Mouse (Mus musculus) stomach, embryonic 15.5 days (tissue): ENCODE measurements around the gene Nepro. TPM values are rescaled to one million over a fixed set of nuclear protein-coding genes. Genes with fewer than 3 reads are reported as not detected.
A peak's percentile ranks its signal among the peaks of the same experiment; 100 is the strongest.

Source experiments
- ATAC-seq: fragments of 200-750 bp; cut with Nextera tagmentation; 2 replicates; pipeline ENCODE4 v1.8.0; 2017; ENCODE audit warnings: low read depth, moderate number of reproducible peaks, moderate TSS enrichment; ENCODE audit not compliant: insufficient read depth, low FRiP score
- H3K27ac ChIP-seq: fragments of 300-500 bp; sonication (generic); 2 replicates; pipeline ENCODE4 v1.5.1; 2015; ENCODE audit warnings: mild to moderate bottlenecking, inconsistent platforms
- H3K27me3 ChIP-seq: fragments of 300-500 bp; sonication (generic); replicated peaks from 2 replicates; pipeline ENCODE4 v1.6.1; 2015; ENCODE audit warnings: inconsistent platforms
- H3K36me3 ChIP-seq: fragments of 300-500 bp; sonication (generic); 2 replicates; pipeline ENCODE4 v1.6.1; 2015; ENCODE audit warnings: inconsistent platforms
- H3K4me1 ChIP-seq: fragments of 300-500 bp; sonication (generic); 2 replicates; pipeline ENCODE4 v1.6.1; 2015; ENCODE audit warnings: inconsistent platforms
- H3K4me2 ChIP-seq: fragments of 300-500 bp; sonication (generic); 2 replicates; pipeline ENCODE4 v1.6.1; 2015; ENCODE audit warnings: mild to moderate bottlenecking, inconsistent platforms
- H3K4me3 ChIP-seq: fragments of 300-500 bp; sonication (generic); replicated peaks from 2 replicates; pipeline ENCODE4 v1.5.1; 2015; ENCODE audit warnings: inconsistent platforms
- H3K9ac ChIP-seq: fragments of 300-500 bp; sonication (generic); 2 replicates; pipeline ENCODE4 v1.6.1; 2015; ENCODE audit warnings: inconsistent platforms
- H3K9me3 ChIP-seq: fragments of 300-500 bp; sonication (generic); 2 replicates; pipeline ENCODE4 v1.6.1; 2016; ENCODE audit warnings: inconsistent platforms
- WGBS: fragments of 180-500 bp; shearing (Covaris S2); methylation state at CpG from one replicate; pipeline ENCODE4 v1.1.7; 2015; 5-methylcytosine and 5-hydroxymethylcytosine counted together
- polyA plus RNA-seq: library from polyadenylated mRNA; unstranded; fragments of >200 nt; fragmentation: Nextera tagmentation; extraction: Ambion mirVana; gene quantifications from 2 replicates; pipeline ENCODE4 v1.2.1, GENCODE M21; 2015

The Nepro gene
- polyA plus RNA-seq, 1 experiment from 2014 or later = 7.7 TPM

- Histone ChIP-seq H3K9me3 (no peaks in the 10 kb centered on the region), H3K4me3 (no peak overlapping the region), H3K9ac (no peak overlapping the region), H3K36me3 (no peaks in the 10 kb centered on the region), H3K27me3 (no peaks in the 10 kb centered on the region), H3K4me2 (no peak overlapping the region), H3K27ac (no peak overlapping the region), H3K4me1 (peaks cover 19% of the 10 kb centered on the region)
- 77% methylated on average over 2 of the region's 2 CpGs for WGBS
- ATAC-seq = no peak
Observed at GRCm38 (mm10) chr16:44691066-44691465, 33.0 kb upstream of the Nepro start.

GRCm38 (mm10) chr16:44691561-44692141 is 32.5 kb upstream of the Nepro start:
- no peak for ATAC-seq
- Histone ChIP-seq H3K27me3 (no peaks in the 10 kb centered on the region), H3K4me2 (peak overlapping the region; percentile 17; the same call in 1 of the 2 replicates), H3K36me3 (no peaks in the 10 kb centered on the region), H3K9ac (no peak overlapping the region), H3K4me3 (no peak overlapping the region), H3K4me1 (peaks cover 24% of the 10 kb centered on the region), H3K27ac (no peak overlapping the region), H3K9me3 (no peaks in the 10 kb centered on the region)
- WGBS = 50% methylated on average over 17 of the region's 17 CpGs

GRCm38 (mm10) chr16:44692541-44692940 is 31.6 kb upstream of the Nepro start:
- WGBS = 89% methylated on average over 1 of the region's 1 CpGs
- no peak for ATAC-seq
- no peak overlapping the region for H3K4me2 ChIP-seq

GRCm38 (mm10) chr16:44693695-44694094 is 30.4 kb upstream of the Nepro start:
- 68% methylated on average over 6 of the region's 6 CpGs for WGBS
- H3K4me1 ChIP-seq = peaks cover 17% of the 10 kb centered on the region
- ATAC-seq = no peak
- H3K9ac ChIP-seq = no peak overlapping the region
- H3K9me3 ChIP-seq = no peaks in the 10 kb centered on the region
- H3K36me3 ChIP-seq = no peaks in the 10 kb centered on the region
- no peak overlapping the region for H3K4me3 ChIP-seq
- H3K4me2 ChIP-seq = no peak overlapping the region
- H3K27me3 ChIP-seq = no peaks in the 10 kb centered on the region
- no peak overlapping the region for H3K27ac ChIP-seq

More at GRCm38 (mm10) chr16:44692541-44692940, 31.6 kb upstream of the Nepro start:
- Histone ChIP-seq H3K9ac (no peak overlapping the region), H3K27ac (no peak overlapping the region), H3K27me3 (no peaks in the 10 kb centered on the region), H3K36me3 (no peaks in the 10 kb centered on the region), H3K4me1 (peaks cover 20% of the 10 kb centered on the region), H3K9me3 (no peaks in the 10 kb centered on the region), H3K4me3 (no peak overlapping the region)

GRCm38 (mm10) chr16:44695214-44695858 is 28.8 kb upstream of the Nepro start:
- 44% methylated on average over 8 of the region's 8 CpGs for WGBS
- no peak overlapping the region for H3K4me3 ChIP-seq
- peak; percentile 48; the same call in 1 of the 2 replicates for ATAC-seq

DNA sequence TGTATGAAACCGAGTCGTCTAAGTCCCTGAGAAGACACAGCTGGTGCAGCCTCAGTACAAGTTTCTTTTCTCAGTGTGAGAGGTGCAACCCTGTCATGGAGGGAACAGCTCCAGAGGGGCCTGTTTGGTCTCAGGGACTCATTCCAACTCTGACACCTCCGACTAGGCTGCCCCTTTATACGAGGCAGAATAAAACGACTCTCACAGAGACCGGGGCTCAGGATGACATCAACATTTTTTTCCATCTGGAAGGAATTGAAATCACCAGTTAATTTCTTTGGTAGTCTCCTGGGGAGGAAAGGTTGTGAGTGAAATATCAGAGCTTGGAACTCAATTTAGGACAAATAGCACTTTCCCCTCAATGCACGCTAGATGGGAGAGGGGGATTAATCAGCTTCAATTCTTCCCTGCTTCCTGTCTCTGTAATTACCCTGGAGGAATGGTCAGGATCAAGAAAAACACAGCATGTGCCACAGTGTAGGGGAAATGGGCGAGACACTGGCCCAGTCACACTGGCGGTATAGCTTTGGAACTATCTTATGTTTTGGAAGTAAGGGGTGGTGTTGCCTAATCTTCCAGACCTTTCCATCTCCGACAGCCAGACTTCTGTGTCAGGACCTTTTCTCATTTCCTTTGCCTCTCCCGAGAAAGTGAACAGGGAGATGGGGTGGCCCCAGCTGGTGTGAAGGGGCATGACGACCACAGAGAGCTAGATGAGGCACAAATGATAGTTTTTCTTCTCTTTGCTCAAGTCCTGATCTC is 28.1 kb upstream of the Nepro start:
- peak; percentile 84 for ATAC-seq
- no peaks in the 10 kb centered on the region for H3K9me3 ChIP-seq
- H3K4me1 ChIP-seq = peaks cover 17% of the 10 kb centered on the region
- no peaks in the 10 kb centered on the region for H3K27me3 ChIP-seq
- no peaks in the 10 kb centered on the region for H3K36me3 ChIP-seq
- peak overlapping the region; percentile 5; the same call in 1 of the 2 replicates for H3K4me2 ChIP-seq
- 32% methylated on average over 12 of the region's 12 CpGs for WGBS
- no peak overlapping the region for H3K9ac ChIP-seq
- H3K4me3 ChIP-seq = no peak overlapping the region
- peak overlapping the region; percentile 87 for H3K27ac ChIP-seq

More at GRCm38 (mm10) chr16:44695214-44695858, 28.8 kb upstream of the Nepro start:
- no peaks in the 10 kb centered on the region for H3K27me3 ChIP-seq
- peak overlapping the region; percentile 5; the same call in 1 of the 2 replicates for H3K4me2 ChIP-seq
- no peaks in the 10 kb centered on the region for H3K9me3 ChIP-seq
- peak overlapping the region; percentile 87 for H3K27ac ChIP-seq
- peaks cover 17% of the 10 kb centered on the region for H3K4me1 ChIP-seq
- H3K9ac ChIP-seq = no peak overlapping the region
- H3K36me3 ChIP-seq = no peaks in the 10 kb centered on the region

DNA sequence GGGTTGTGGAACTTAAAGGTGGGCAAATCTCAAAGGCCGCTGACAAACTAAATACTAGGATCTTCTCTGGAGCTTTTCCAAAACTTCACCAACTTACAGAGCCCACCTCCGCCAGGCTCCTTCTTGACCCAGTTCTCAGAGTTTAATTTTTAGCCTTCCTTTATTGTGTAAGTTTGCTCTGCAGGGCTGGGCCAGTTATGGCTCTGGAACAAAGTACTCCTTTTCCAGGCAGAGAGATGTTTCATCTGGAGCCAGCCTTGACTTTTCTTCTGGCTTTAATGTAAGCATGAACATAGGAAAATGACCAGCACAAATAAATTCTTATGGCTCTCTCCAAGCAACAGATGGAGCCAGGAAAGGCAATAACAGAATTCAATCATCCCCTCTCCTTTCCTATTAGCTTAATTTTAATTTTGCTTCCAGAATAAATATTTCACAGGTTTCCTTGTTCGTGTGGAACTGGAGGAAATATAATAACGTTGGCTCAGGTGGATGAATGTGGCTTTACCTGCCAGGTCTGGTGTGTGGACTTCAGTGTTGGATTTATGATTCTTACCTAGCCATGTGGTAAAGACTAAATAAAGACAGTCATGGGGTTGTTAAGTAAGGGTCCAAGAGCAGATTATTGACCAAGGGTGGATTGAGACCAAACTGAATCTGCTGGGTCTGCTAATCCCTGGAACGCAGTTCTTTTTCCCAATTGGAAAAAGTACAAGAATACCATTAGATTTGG is 26.5 kb upstream of the Nepro start:
- Histone ChIP-seq H3K4me1 (peaks cover 11% of the 10 kb centered on the region), H3K9me3 (no peaks in the 10 kb centered on the region), H3K36me3 (no peaks in the 10 kb centered on the region), H3K27me3 (no peaks in the 10 kb centered on the region), H3K4me2 (no peak overlapping the region), H3K27ac (peak overlapping the region; percentile 49; the same call in 1 of the 2 replicates), H3K4me3 (no peak overlapping the region), H3K9ac (no peak overlapping the region)
- WGBS = 66% methylated on average over 5 of the region's 5 CpGs
- no peak for ATAC-seq

DNA sequence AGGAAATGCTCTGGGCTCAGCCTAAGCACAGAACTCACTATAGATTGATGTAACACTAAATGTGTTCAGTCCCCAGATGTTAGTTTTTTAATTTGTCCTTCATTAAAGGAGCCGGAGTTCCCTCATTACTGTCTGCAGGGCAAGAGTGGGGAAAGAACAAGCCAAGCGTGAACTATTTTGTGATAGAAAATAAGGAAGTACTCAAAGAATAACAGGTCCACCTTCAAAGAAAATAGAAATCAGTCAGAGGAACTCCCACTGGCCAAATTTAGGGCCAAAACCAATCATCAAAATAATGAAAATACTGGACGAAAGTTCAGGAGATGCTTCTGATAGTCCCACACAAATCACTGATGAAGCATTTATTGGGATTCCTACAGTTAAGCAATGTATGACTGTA is 22.9 kb upstream of the Nepro start:
- Histone ChIP-seq H3K4me3 (no peak overlapping the region), H3K27me3 (no peaks in the 10 kb centered on the region), H3K27ac (no peak overlapping the region), H3K9me3 (no peaks in the 10 kb centered on the region), H3K4me1 (peaks cover 13% of the 10 kb centered on the region), H3K36me3 (no peaks in the 10 kb centered on the region), H3K4me2 (no peak overlapping the region), H3K9ac (no peak overlapping the region)
- WGBS = 90% methylated on average over 3 of the region's 3 CpGs
- no peak for ATAC-seq

DNA sequence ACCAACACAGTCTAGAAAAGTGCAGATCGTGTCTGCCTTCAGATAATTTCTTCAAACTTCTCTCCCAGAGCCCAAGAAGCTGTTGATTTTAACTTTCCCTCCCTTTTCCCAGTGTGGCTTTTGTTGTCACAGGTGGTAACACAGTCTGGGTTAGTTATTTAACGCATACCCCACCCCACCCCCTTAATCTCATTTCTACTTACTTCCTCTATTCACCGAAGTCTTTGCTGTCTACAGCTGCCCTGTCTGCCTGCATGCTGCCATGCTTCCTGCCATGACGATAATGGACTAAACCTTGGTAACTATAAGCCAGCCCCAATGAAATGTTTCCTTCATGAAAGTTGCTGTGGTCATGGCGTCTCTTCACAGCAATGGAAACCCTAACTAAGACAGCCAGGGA is 21.8 kb upstream of the Nepro start:
- Histone ChIP-seq H3K27me3 (no peaks in the 10 kb centered on the region), H3K4me2 (no peak overlapping the region), H3K27ac (no peak overlapping the region), H3K4me1 (peaks cover 10% of the 10 kb centered on the region; the same call in 1 of the 2 replicates), H3K4me3 (no peak overlapping the region), H3K9me3 (no peaks in the 10 kb centered on the region), H3K36me3 (no peaks in the 10 kb centered on the region), H3K9ac (no peak overlapping the region)
- ATAC-seq = no peak
- 57% methylated on average over 5 of the region's 5 CpGs for WGBS

- WGBS = 22% methylated on average over 4 of the region's 4 CpGs
Observed at GRCm38 (mm10) chr16:44703458-44703857, 20.6 kb upstream of the Nepro start.

GRCm38 (mm10) chr16:44716305-44717140 is 7.6 kb upstream of the Nepro start:
- no peaks in the 10 kb centered on the region for H3K9me3 ChIP-seq
- peak; percentile 56; the same call in 1 of the 2 replicates for ATAC-seq
- H3K27me3 ChIP-seq = no peaks in the 10 kb centered on the region
- H3K9ac ChIP-seq = no peak overlapping the region
- H3K4me3 ChIP-seq = no peak overlapping the region
- H3K4me2 ChIP-seq = no peak overlapping the region
- H3K4me1 ChIP-seq = no peaks in the 10 kb centered on the region
- peak overlapping the region; percentile 6; the same call in 1 of the 2 replicates for H3K27ac ChIP-seq
- no peaks in the 10 kb centered on the region for H3K36me3 ChIP-seq
- WGBS = 35% methylated on average over 10 of the region's 10 CpGs

More at GRCm38 (mm10) chr16:44703458-44703857, 20.6 kb upstream of the Nepro start:
- Histone ChIP-seq H3K36me3 (no peaks in the 10 kb centered on the region), H3K9ac (no peak overlapping the region), H3K9me3 (no peaks in the 10 kb centered on the region), H3K27ac (peak overlapping the region; percentile 83), H3K4me1 (peaks cover 10% of the 10 kb centered on the region; the same call in 1 of the 2 replicates), H3K27me3 (no peaks in the 10 kb centered on the region), H3K4me3 (no peak overlapping the region), H3K4me2 (no peak overlapping the region)
- peak; percentile 63; the same call in 1 of the 2 replicates for ATAC-seq
